Mouse (Mus musculus): Measurements from ENCODE around the gene Snx33. TPM values are rescaled to one million over a fixed set of nuclear protein-coding genes. Genes with fewer than 3 reads are reported as not detected.

Snx33 gene
- total and polyA plus RNA-seq, 3 experiments = 2.2 to 3.5 TPM; not detected in 1

DNA sequence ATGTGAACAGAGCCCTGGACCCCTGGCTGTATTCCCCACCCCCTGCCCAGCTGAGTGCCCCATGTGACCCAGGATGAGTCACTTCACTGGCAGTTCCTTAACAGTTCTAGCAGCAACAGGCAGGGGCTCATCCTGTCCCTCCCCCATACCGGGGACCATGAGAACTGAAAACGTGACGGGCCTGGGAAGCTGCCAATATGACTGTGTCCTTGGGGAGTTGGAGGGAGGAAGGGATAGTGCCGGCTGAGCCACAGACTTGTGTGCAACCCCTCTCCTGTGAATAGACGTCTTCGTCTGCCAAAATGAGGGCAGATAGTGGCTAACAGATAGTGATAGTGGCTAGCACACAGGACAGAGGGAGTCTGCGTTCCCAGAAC, 3.5 kb downstream of the Snx33 start:
- DNase-seq (ENCODE audit: low read depth, low spot score) = peak; percentile 82
- Histone ChIP-seq H3K36me3 (ENCODE audit: control insufficient read depth in 1 of 2, insufficient read depth in 2 of 2, low read length in 2 of 2) (peaks cover 0 to 8% of the 10 kb centered on the region in 2 experiments; a peak in 2 of 4 replicates), H3K9ac (ENCODE audit: control insufficient read depth, low read depth, low read length, poor library complexity, severe bottlenecking) (peak overlapping the region; percentile 42), H3K27me3 (ENCODE audit: control insufficient read depth in 1 of 2, insufficient read depth in 2 of 2, low read length in 2 of 2) (no peaks in the 10 kb centered on the region), H3K4me3 (ENCODE audit: control insufficient read depth in 1 of 2, insufficient read depth in 1 of 2, low read depth in 2 of 2, low read length in 2 of 2) (peak overlapping the region; percentile 19 to 38), H3K79me2 (ENCODE audit: control insufficient read depth, insufficient read depth, low read length, poor library complexity) (no peaks in the 10 kb centered on the region; the same call in 1 of the 2 replicates), H3K27ac (ENCODE audit: control insufficient read depth, low read depth, low read length) (peak overlapping the region; percentile 44), H3K4me1 (ENCODE audit: control insufficient read depth in 1 of 2, insufficient read depth in 2 of 2, low read length in 2 of 2) (peaks cover 5 to 30% of the 10 kb centered on the region in 2 experiments; a peak in 3 of 4 replicates), H3K9me3 (replicated peaks; ENCODE audit: insufficient read depth, low read length) (no peaks in the 10 kb centered on the region)
- no peak for TF ChIP-seq ELF1 (IDR thresholded peaks at IDR 0.05; ENCODE audit: low read depth, low read length)
- TF ChIP-seq POLR2AphosphoS2 (IDR thresholded peaks at IDR 0.05; ENCODE audit: low read length) = no peak
- TF ChIP-seq TBP (IDR thresholded peaks at IDR 0.05; ENCODE audit: low read depth, low read length) = no peak
- no peak for TF ChIP-seq POLR2A (IDR thresholded peaks at IDR 0.05; ENCODE audit: control insufficient read depth in 1 of 2, insufficient read depth in 1 of 2, low read depth in 1 of 2, low read length in 2 of 2, poor library complexity in 1 of 2)
- TF ChIP-seq ZKSCAN1 (IDR thresholded peaks at IDR 0.05; ENCODE audit: low read depth, low read length) = no peak
- TF ChIP-seq CTCF (IDR thresholded peaks at IDR 0.05 in 2 of 3, conservative IDR thresholded peaks at IDR 0.05 in 1 of 3; ENCODE audit: control insufficient read depth in 1 of 3, insufficient read depth in 1 of 3, low read depth in 2 of 3, low read length in 3 of 3, poor library complexity in 1 of 3, severe bottlenecking in 1 of 3) = no peak
- TF ChIP-seq EP300 (IDR thresholded peaks at IDR 0.05; ENCODE audit: low read depth in 1 of 2, low read length in 2 of 2) = peak; percentile 75 to 76
- TF ChIP-seq TCF12 (IDR thresholded peaks at IDR 0.05; ENCODE audit: low read depth, low read length) = no peak
- TF ChIP-seq CHD1 (IDR thresholded peaks at IDR 0.05; ENCODE audit: low read depth, low read length) = no peak
- no peak for TF ChIP-seq POLR2AphosphoS5 (IDR thresholded peaks at IDR 0.05; ENCODE audit: borderline replicate concordance, low read depth, low read length)
- TF ChIP-seq GATA1 (IDR thresholded peaks at IDR 0.05; ENCODE audit: low read depth, low read length) = peak; percentile 66
- peak; percentile 79; the same call in 1 of the 2 replicates for TF ChIP-seq MXI1 (IDR thresholded peaks at IDR 0.05; ENCODE audit: low read depth, low read length)
- TF ChIP-seq ZMIZ1 (IDR thresholded peaks at IDR 0.05; ENCODE audit: low read depth, low read length) = no peak
- peak; percentile 93 for TF ChIP-seq USF1 (IDR thresholded peaks at IDR 0.05; ENCODE audit: low read depth, low read length)
- TF ChIP-seq KAT2A (conservative IDR thresholded peaks at IDR 0.05; ENCODE audit: low read depth, low read length) = no peak
- TF ChIP-seq ZNF384 (IDR thresholded peaks at IDR 0.05; ENCODE audit: low read depth, low read length) = no peak
- TF ChIP-seq NRF1 (IDR thresholded peaks at IDR 0.05; ENCODE audit: insufficient read depth, low read depth, low read length, poor library complexity, severe bottlenecking) = no peak
- TF ChIP-seq RCOR1 (IDR thresholded peaks at IDR 0.05; ENCODE audit: low read depth, low read length) = peak; percentile 27; the same call in 1 of the 2 replicates
- TF ChIP-seq CHD2 (IDR thresholded peaks at IDR 0.05; ENCODE audit: low read length) = peak; percentile 51
- TF ChIP-seq MAZ (IDR thresholded peaks at IDR 0.05; ENCODE audit: low read depth, low read length) = peak; percentile 47; the same call in 1 of the 2 replicates
- peak; percentile 96 for TF ChIP-seq ETS1 (IDR thresholded peaks at IDR 0.05; ENCODE audit: low read depth, low read length)
- TF ChIP-seq SIN3A (IDR thresholded peaks at IDR 0.05; ENCODE audit: low read length) = peak; percentile 71
- peak in 1 of 2 experiments; percentile 64; a peak in 2 of 4 replicates for TF ChIP-seq USF2 (IDR thresholded peaks at IDR 0.05; ENCODE audit: borderline replicate concordance in 1 of 2, insufficient read depth in 1 of 2, low read depth in 1 of 2, low read length in 2 of 2)
- TF ChIP-seq GABPA (IDR thresholded peaks at IDR 0.05; ENCODE audit: low read depth, low read length) = no peak
- no peak for TF ChIP-seq E2F4 (IDR thresholded peaks at IDR 0.05; ENCODE audit: borderline replicate concordance, low read depth, low read length)
- no peak for TF ChIP-seq MAFK (IDR thresholded peaks at IDR 0.05; ENCODE audit: borderline replicate concordance, low read depth, low read length)
- no peak for TF ChIP-seq ZC3H11A (IDR thresholded peaks at IDR 0.05; ENCODE audit: low read depth, low read length)
- no peak; the same call in 1 of the 2 replicates for TF ChIP-seq SMC3 (IDR thresholded peaks at IDR 0.05; ENCODE audit: low read depth, low read length)
- no peak for TF ChIP-seq RAD21 (IDR thresholded peaks at IDR 0.05; ENCODE audit: low read depth, low read length)
- TF ChIP-seq MAX (IDR thresholded peaks at IDR 0.05; ENCODE audit: low read length) = peak; percentile 77
- TF ChIP-seq MEF2A (IDR thresholded peaks at IDR 0.05; ENCODE audit: extremely low read depth, insufficient replicate concordance, low read depth, low read length, poor library complexity, severe bottlenecking) = no peak
- TF ChIP-seq MYC (IDR thresholded peaks at IDR 0.05; ENCODE audit: low read depth, low read length) = peak; percentile 41; the same call in 1 of the 2 replicates
- peak; percentile 95 for TF ChIP-seq BHLHE40 (IDR thresholded peaks at IDR 0.05; ENCODE audit: borderline replicate concordance, low read depth, low read length)
- peak; percentile 82 for TF ChIP-seq JUND (IDR thresholded peaks at IDR 0.05; ENCODE audit: low read depth, low read length)
- no peak for TF ChIP-seq UBTF (IDR thresholded peaks at IDR 0.05; ENCODE audit: borderline replicate concordance, insufficient read depth, low read depth, low read length)
- TF ChIP-seq MYB (IDR thresholded peaks at IDR 0.05; ENCODE audit: low read depth, low read length) = peak; percentile 52; the same call in 1 of the 2 replicates
- no peak for TF ChIP-seq NELFE (IDR thresholded peaks at IDR 0.05; ENCODE audit: low read depth, low read length)
